Mouse (Mus musculus) c-Kit-positive CD71-negative TER-119-negative erythroid progenitor cells, embryonic 14.5 days (primary cell): ENCODE results near the gene Tfap2e.
A peak's percentile ranks its signal among the peaks of the same experiment; 100 is the strongest.

ENCODE experiments used
- DNase-seq: peaks from one replicate; pipeline ENCODE4 v3.0.0-alpha.2; 2013; ENCODE audit warnings: low read depth

The Tfap2e gene

GRCm38 (mm10) chr4:126736001-126736414 lies at the start of gene Tfap2e:
Tfap2e (minus strand) TSS chr4:126736240.
- DNase-seq = no peak

DNA sequence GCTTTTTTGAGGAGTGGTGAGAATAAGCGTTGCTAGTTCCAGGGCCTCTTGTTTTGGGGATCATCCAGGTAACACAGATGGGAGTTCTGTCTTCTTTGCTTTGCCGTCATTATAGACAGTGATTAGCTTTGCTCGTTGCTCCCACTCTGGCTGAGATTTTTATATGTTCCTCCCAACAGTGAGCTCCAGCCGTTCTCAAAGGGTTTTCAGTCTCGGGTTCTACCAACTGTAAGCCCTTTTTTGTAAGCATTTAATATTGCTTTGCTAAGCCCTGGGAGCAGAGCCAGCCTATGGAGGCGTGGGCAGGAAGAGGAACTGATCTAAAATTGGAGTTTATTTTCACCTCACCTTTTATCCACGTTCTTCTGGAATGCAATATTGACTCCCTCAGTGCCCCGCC lies 47.0 kb upstream of the Tfap2e start:
- DNase-seq = no peak

GRCm38 (mm10) chr4:126782512-126782911 lies 46.5 kb upstream of the Tfap2e start:
- DNase-seq = no peak

- no peak for DNase-seq
Observed at GRCm38 (mm10) chr4:126781871-126782270, 45.8 kb upstream of the Tfap2e start.

DNA sequence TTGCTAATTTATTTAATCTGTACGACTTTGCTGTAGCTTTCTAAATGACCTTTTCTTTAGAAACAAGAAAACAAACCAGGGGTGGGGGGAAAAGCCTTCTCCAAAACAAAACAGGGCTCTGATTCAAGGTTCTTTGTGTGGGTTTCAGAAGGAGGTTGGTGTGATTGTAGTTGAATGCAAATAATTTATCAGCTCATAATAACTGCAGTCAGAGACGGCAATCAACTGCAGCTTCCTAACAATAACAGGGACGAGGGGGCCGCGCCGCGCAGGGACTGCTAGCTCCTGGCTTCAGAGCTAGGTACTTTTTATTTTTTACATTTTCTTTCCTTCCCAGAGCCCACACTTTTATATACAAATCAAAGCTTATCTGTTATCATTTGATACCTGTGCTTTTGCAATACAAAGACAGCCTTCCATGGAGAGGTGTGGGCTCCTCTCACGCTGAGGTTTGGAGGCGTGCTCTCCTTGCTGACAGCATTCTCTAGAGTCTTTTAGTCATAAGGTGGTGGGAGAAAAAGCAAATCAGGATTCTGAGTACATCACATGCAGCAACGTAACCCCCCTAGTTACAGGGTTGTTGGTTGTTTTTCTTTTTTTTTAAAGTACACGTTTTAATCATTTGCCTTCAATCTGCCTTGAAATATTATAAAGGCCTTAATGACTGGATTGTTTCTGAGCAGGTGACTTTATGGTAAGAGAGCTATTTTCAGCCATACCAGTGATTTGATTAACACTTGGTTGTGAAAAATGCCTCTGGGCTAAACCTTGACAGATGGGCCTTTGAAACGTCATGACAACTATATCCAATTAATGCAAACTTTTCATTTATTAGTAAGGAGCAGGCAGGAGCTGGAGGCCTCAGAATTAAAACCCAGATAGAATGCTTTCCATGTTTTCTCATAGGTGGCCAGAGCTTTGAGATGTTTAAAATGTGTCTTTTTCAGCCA lies 44.1 kb upstream of the Tfap2e start:
- DNase-seq = no peak

DNA sequence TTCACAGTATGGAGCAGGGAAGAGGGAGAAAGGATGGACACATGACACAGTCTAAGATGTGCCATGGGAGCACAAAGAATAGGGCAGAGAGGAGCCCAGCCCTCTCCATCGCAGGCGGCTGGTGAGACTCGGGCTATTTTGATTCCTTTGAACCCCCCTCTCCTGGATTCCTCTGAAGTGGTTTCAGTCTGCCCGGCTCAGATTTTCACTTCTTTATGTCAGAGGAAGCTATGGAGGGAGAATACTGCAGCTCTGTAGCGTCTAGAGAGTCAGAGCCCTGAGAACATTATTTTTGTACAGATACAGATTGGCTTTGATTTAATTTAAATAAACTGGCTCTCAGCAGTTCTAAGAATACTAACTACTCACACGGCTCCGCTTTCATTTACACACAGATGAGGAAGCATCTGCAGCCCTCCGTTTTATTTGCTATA lies 43.1 kb upstream of the Tfap2e start:
- no peak for DNase-seq

GRCm38 (mm10) chr4:126775182-126775581 lies 39.1 kb upstream of the Tfap2e start:
- DNase-seq = no peak

DNA sequence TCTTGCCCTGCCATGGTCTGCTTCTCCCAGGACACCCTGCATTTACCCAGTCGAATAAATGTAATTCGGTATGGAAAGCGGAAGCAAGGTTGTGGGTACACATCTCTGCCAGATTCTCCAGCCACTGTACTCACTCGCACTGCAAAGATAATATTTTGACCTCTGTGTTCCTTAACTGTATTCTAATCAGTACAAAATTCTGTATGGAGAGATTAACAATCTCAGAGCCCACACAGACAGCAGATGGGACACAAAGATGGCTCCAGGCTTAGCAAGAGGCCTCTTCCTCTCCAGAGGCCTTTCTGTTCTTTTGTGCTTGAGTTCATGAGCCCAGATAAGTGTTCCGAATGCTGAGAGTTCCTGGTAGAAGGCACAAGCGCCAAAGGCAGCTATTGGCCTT lies 37.8 kb upstream of the Tfap2e start:
- DNase-seq = no peak

GRCm38 (mm10) chr4:126770831-126771230 lies 34.8 kb upstream of the Tfap2e start:
- DNase-seq = no peak

GRCm38 (mm10) chr4:126769800-126770563 lies 33.9 kb upstream of the Tfap2e start:
- no peak for DNase-seq

DNA sequence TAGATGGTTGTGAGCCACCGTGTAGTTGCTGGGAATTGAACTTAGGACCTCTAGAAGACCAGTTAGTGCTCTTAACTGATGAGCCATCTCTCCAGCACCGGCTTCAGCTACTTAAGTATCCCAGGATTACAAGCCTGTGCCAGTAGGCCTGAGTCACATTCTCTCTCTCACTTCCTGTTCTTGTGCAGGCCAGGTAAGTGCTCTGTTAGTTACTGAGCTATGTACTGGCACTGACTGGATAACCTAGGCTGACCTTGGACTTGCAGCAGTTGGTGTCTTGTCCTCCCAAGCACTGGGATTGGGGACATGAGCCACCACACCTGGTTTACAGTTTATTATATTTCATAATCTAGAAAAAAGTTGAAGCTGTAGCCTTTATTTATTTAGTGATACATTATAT lies 27.4 kb upstream of the Tfap2e start:
- no peak for DNase-seq

GRCm38 (mm10) chr4:126762586-126763359 lies 26.7 kb upstream of the Tfap2e start:
- DNase-seq = no peak

DNA sequence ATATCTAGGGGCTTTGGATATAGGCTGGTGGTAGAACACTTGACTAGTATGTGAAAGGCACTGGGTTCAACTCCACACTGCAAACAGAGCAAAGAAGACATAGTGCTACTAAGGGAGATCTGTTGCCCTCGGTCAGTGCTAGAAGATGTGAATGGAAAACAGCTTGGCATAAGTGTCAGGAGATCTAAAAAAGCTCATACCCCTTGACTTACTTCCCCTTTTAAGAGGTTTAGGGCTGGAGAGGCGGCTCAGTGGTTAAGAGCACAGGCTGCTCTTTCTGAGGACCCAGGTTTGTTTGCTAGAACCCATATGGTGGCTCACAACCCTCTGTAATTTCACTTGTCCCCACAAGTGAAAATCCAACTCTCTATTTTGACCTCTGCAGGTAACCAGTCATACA lies 23.4 kb upstream of the Tfap2e start:
- DNase-seq = no peak

- DNase-seq = no peak
Observed at GRCm38 (mm10) chr4:126758299-126758698, 22.3 kb upstream of the Tfap2e start.

DNA sequence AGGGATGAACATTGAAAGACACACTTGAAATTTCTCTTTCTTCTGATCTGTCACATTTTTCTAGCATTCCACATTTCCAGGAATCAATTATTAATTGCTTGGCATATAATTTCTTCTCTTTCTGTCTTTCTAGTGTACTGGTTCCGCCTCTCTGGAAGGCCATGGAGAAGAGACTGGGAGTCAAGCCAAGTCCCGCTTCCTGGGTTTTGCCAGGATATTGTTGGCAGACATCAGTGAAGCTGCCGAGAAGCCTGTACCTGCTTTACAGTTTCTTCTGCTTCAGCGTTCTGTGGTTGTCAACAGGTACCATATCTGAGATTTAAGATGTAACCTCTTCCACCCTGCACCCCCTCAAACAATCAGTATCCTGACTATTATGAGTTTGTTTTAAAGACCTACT lies 20.7 kb upstream of the Tfap2e start:
- DNase-seq = no peak

- DNase-seq = no peak
Observed at GRCm38 (mm10) chr4:126754736-126755374, 18.8 kb upstream of the Tfap2e start.

DNA sequence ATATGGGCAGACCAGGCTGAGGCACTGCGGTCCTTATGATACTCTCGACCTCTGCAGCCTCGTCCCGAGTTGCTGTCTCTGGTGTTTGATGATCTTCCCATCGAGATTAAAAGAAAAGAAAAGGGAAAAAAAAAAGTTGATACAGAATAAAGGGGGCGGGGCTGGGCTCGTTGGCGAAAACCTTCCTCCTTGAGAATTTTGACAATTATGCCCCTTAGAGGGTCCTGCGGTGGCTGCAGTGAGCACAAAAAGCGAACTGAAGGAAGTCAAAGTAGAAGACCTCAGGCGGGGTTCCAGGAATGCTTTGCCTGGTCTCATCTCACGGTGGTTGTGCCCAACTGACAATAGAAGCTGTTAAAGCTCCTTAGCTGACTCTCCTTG lies 18.2 kb upstream of the Tfap2e start:
- DNase-seq = no peak

- DNase-seq = peak; percentile 91
Observed at GRCm38 (mm10) chr4:126753268-126754230, 17.5 kb upstream of the Tfap2e start, which contains the start of the genes Ncdn and AU040320. Ncdn (minus strand) TSS chr4:126753438. AU040320 (plus strand) TSS chr4:126753544.

- DNase-seq = no peak
Observed at GRCm38 (mm10) chr4:126752608-126753141, 16.6 kb upstream of the Tfap2e start.

DNA sequence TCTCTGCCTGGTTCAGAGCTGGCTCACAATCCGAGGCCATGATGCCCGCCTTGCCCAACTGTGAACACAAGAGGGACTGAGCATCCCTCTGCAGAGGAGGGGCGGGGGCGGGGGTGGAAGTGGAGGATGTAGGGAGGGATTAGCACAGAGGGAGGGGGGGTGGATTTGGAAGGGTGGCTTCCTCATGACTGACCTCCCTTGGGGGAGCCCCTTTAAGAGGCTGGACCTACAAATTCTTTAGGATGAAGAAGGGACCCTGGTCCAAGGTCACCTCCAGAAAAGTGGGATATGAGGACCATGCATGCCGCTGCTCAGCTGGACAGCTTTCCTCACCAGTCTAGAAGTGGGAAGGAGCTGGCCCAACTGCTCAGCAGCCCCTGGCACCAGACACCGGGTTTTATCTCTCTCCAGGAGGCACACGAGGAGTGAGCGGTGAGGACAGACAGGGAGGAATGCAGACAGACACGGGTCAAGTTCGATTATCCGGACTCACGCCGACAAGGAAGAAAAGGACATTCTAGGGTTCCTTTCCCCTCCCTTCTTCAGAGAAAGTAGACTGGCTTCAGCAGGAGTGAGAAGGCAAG lies 16.1 kb upstream of the Tfap2e start:
- DNase-seq = no peak
